ENCODE assay signal across 8 mouse cellular contexts in the genomic region with DNA sequence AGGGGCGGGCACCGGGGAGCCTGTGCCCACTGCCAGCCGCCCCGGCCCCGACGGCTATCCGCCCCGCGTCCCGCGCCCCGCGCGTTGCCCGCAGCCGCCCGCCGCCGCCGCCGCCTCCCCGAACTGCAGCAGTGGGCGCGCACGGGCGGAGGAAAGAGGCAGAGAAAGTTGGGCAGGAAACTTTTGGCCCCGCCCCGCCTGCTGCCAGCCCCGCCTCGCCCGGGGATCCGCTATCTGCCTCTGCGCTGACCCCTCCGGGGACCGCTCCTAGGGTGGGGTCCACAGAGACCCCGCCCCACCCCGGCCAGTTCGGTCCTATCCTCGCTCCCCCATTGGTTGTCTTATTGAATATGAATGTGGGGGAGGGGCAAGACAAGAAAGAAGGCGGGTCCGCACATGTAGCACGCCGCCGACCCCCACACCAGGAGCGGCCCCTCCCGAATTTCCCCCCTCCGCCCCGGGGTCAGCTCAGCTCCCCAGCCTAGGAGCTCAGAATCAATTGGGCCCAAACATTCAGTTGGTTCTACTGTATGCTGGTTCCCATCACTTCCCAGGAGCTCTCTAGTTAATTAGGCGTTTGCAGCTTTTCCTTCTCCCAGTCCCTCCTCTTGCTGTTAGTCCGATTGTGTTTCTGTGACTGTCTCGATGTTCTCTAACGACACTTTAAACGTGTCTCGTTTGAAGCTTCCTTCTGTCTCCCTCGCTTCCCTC. TPM values are rescaled to one million over a fixed set of nuclear protein-coding genes. Genes with fewer than 3 reads are reported as not detected.
DNase-seq lines count a peak whose midpoint lies in the region; ATAC-seq and TF ChIP-seq lines count a peak whose summit lies in the region.

Gene Zcchc24 (minus strand): TSS at position 125 of the 711 bp plus-strand sequence.

- H3K9me3 ChIP-seq in forebrain, embryonic 14.5 days (replicated peaks; ENCODE audit: control insufficient read depth, low read length), result no peaks in the 10 kb centered on the region
- no peaks in the 10 kb centered on the region for H3K9me3 ChIP-seq in liver, embryonic 15.5 days (replicated peaks)
- no peaks in the 10 kb centered on the region for H3K9me3 ChIP-seq in neural tube, embryonic 12.5 days

- H3K4me2 ChIP-seq in forebrain, embryonic 14.5 days (ENCODE audit: low read length), result peak within 1 kb of the TSS; percentile 98
- peak within 1 kb of the TSS; percentile 83 for H3K4me2 ChIP-seq in liver, embryonic 15.5 days
- H3K4me2 ChIP-seq in neural tube, embryonic 12.5 days (replicated peaks), result peak within 1 kb of the TSS; percentile 96

- DNase-seq in brain, embryonic 18.5 days (ENCODE audit: low read depth, low spot score), result peak; percentile 65
- DNase-seq in forebrain, embryonic 14.5 days (ENCODE audit: low spot score), result peak; percentile 92
- peak; percentile 93 to 95 for DNase-seq in heart, postnatal 10 days
- peak; percentile 95 to 96 for DNase-seq in kidney, postnatal 4 days

- WGBS in forebrain, embryonic 14.5 days, result under 1% methylated on average over 35 of the region's 55 CpGs
- WGBS in liver, embryonic 15.5 days (ENCODE audit: insufficient replicate concordance), result 1% methylated on average over 55 of the region's 55 CpGs
- 1% methylated on average over 46 of the region's 55 CpGs for WGBS in neural tube, embryonic 12.5 days

- 0 out of 2 replicates have a peak within 1 kb of the TSS, but pooled peaks have one; percentile 9 for H3K27ac ChIP-seq in forebrain, embryonic 14.5 days (ENCODE audit: low read depth, low read length)
- H3K27ac ChIP-seq in liver, embryonic 15.5 days (replicated peaks), result peak within 1 kb of the TSS; percentile 69
- peak within 1 kb of the TSS; percentile 37; the same call in 1 of the 2 replicates for H3K27ac ChIP-seq in neural tube, embryonic 12.5 days
- peak within 1 kb of the TSS; percentile 56 for H3K27ac ChIP-seq in testis, adult 2 months (ENCODE audit: control insufficient read depth, insufficient read depth, low read depth, low read length)

- no peaks in the 10 kb centered on the region for H3K27me3 ChIP-seq in forebrain, embryonic 14.5 days (replicated peaks; ENCODE audit: control insufficient read depth, insufficient read depth, low read length)
- peaks cover 27% of the 10 kb centered on the region for H3K27me3 ChIP-seq in liver, embryonic 15.5 days
- H3K27me3 ChIP-seq in neural tube, embryonic 12.5 days (replicated peaks), result no peaks in the 10 kb centered on the region
- peaks cover 2% of the 10 kb centered on the region; the same call in 1 of the 2 replicates for H3K27me3 ChIP-seq in testis, adult 2 months (ENCODE audit: control insufficient read depth, insufficient read depth, low read length)

- no peak for TF ChIP-seq CTCF in testis, adult 2 months (IDR thresholded peaks at IDR 0.05; ENCODE audit: control insufficient read depth, insufficient read depth, insufficient replicate concordance, low read depth, low read length)

- no peak for TF ChIP-seq POLR2A in testis, adult 2 months (IDR thresholded peaks at IDR 0.05; ENCODE audit: control insufficient read depth, low read depth, low read length)

- H3K4me3 ChIP-seq in forebrain, embryonic 14.5 days (ENCODE audit: low read depth, low read length), result peak within 1 kb of the TSS; percentile 51
- H3K4me3 ChIP-seq in liver, embryonic 15.5 days (replicated peaks), result peak within 1 kb of the TSS; percentile 63
- H3K4me3 ChIP-seq in neural tube, embryonic 12.5 days, result peak within 1 kb of the TSS; percentile 70
- H3K4me3 ChIP-seq in testis, adult 2 months (ENCODE audit: control insufficient read depth, low read depth, low read length), result peak within 1 kb of the TSS; percentile 84

- peak; percentile 74 for ATAC-seq in CD4-positive, CD25-positive, alpha-beta regulatory T cell, adult 4 months
- peak; percentile 91 for ATAC-seq in forebrain, embryonic 14.5 days
- peak; percentile 72 for ATAC-seq in liver, embryonic 15.5 days (ENCODE audit: insufficient read depth)
- peak; percentile 82 for ATAC-seq in neural tube, embryonic 12.5 days (ENCODE audit: low FRiP score, low read depth)

- H3K4me1 ChIP-seq in forebrain, embryonic 14.5 days (ENCODE audit: control insufficient read depth, insufficient read depth, low read length), result peaks cover 30% of the 10 kb centered on the region
- H3K4me1 ChIP-seq in liver, embryonic 15.5 days (replicated peaks), result peaks cover 48% of the 10 kb centered on the region
- peaks cover 42% of the 10 kb centered on the region for H3K4me1 ChIP-seq in neural tube, embryonic 12.5 days
- peaks cover 13% of the 10 kb centered on the region for H3K4me1 ChIP-seq in testis, adult 2 months (ENCODE audit: control insufficient read depth, insufficient read depth, low read length)

- peak within 1 kb of the TSS; percentile 64 for H3K9ac ChIP-seq in forebrain, embryonic 14.5 days (ENCODE audit: low read length)
- H3K9ac ChIP-seq in liver, embryonic 15.5 days, result peak within 1 kb of the TSS; percentile 59
- peak within 1 kb of the TSS; percentile 80 for H3K9ac ChIP-seq in neural tube, embryonic 12.5 days

- no peaks in the 10 kb centered on the region for H3K36me3 ChIP-seq in forebrain, embryonic 14.5 days (ENCODE audit: control insufficient read depth, insufficient read depth, low read length)
- H3K36me3 ChIP-seq in liver, embryonic 15.5 days (replicated peaks), result no peaks in the 10 kb centered on the region
- no peaks in the 10 kb centered on the region for H3K36me3 ChIP-seq in neural tube, embryonic 12.5 days
- no peaks in the 10 kb centered on the region for H3K36me3 ChIP-seq in testis, adult 2 months (ENCODE audit: control insufficient read depth, insufficient read depth, low read length)

- intact Hi-C loops in heart, postnatal 10 days (cut with DNase I), result loop anchor here (2.0 kb wide), 1 partner anchor 60 kb away; no protein-coding TSS in a partner anchor

RNA-seq across cellular contexts. Expression of gene Zcchc24, which starts in this region (rescaled TPM):
- 1 to 10 TPM in 1 of 2 experiments, under 1 TPM in 1; 0.84 to 1.3 TPM for polyA plus RNA-seq in CD4-positive, CD25-positive, alpha-beta regulatory T cell, adult 4 months (2017; shearing (Covaris generic))
- 8.0 and 9.8 TPM in 2 replicates for polyA plus RNA-seq in forebrain, embryonic 14.5 days (2014; fragmentation: Nextera tagmentation; extraction: Ambion mirVana)
- total RNA-seq in heart, postnatal 10 days (2021), result 10 to 100 TPM; 51.8 to 60.1 TPM
- polyA plus RNA-seq in liver, embryonic 15.5 days (2015; fragmentation: Nextera tagmentation; extraction: Ambion mirVana), result 7.5 and 8.3 TPM in 2 replicates
- 21.5 and 22.2 TPM in 2 replicates for polyA plus RNA-seq in neural tube, embryonic 12.5 days (2016; fragmentation: Nextera tagmentation; extraction: Ambion mirVana)
- polyA plus RNA-seq in testis, adult 2 months (2012; rRNA removed), result 2.7 TPM in 2 replicates

Comparison
In these comparisons a context has a peak if more than half of its experiments do, and no peak if none do; other contexts are left out.
1. Peak in every context shown above with its lines: DNase-seq, ATAC-seq, H3K4me3 ChIP-seq and H3K27ac ChIP-seq.
2. H3K27ac ChIP-seq: peak in every context shown above with its lines; median percentile 69 in liver, embryonic 15.5 days; 56 in testis, adult 2 months; 37 in neural tube, embryonic 12.5 days; 9 in forebrain, embryonic 14.5 days.